In genomic region chr2:25310969-25311368, GRCm38 (mm10) we compare ENCODE assay signal across 21 mouse cellular contexts. TPM values are rescaled to one million over a fixed set of nuclear protein-coding genes. Genes with fewer than 3 reads are reported as not detected.
DNase-seq lines count a peak whose midpoint lies in the region; ATAC-seq lines count a peak whose summit lies in the region.
"Had no signal": no experiment of that assay in that cellular context is flagged by ENCODE, and none has a peak within 500 bp of the region (broad histone marks: within the 10 kb centered on the region; RNA-seq: fewer than 3 reads in every experiment).

No protein-coding gene starts in this region.

- peaks cover 100% of the 10 kb centered on the region for H3K27me3 ChIP-seq in heart, embryonic 10.5 days (ENCODE audit: insufficient read depth, poor library complexity, severe bottlenecking)
- peaks cover 93% of the 10 kb centered on the region for H3K27me3 ChIP-seq in neural tube, embryonic 12.5 days (replicated peaks)

- H3K36me3 ChIP-seq in heart, embryonic 10.5 days: no peaks in the 10 kb centered on the region
- no peaks in the 10 kb centered on the region for H3K36me3 ChIP-seq in neural tube, embryonic 12.5 days
- H3K36me3 ChIP-seq: embryonic facial prominence, embryonic 13.5 days; forebrain, embryonic 12.5 days; heart, embryonic 15.5 days; limb, embryonic 13.5 days had no signal

- H3K4me1 ChIP-seq in heart, embryonic 10.5 days: 0 out of 2 replicates have a peak, but pooled peaks cover 3% of the 10 kb centered on the region
- H3K4me1 ChIP-seq in neural tube, embryonic 12.5 days: no peaks in the 10 kb centered on the region
- H3K4me1 ChIP-seq: embryonic facial prominence, embryonic 13.5 days; forebrain, embryonic 12.5 days; heart, embryonic 15.5 days; hindbrain, embryonic 15.5 days; limb, embryonic 13.5 days; neural tube, embryonic 13.5 days had no signal

- 0 out of 2 replicates have a peak overlapping the region, but pooled peaks have one; percentile 10 for H3K4me3 ChIP-seq in heart, embryonic 10.5 days
- H3K4me3 ChIP-seq in neural tube, embryonic 12.5 days: peak overlapping the region; percentile 11; the same call in 1 of the 2 replicates
- H3K4me3 ChIP-seq: embryonic facial prominence, embryonic 13.5 days; forebrain, embryonic 12.5 days; gastrocnemius, adult 2 months; heart, embryonic 15.5 days; hindbrain, embryonic 15.5 days; limb, embryonic 13.5 days; neural tube, embryonic 13.5 days had no signal

- intact Hi-C loops in heart, postnatal 14 days (cut with DNase I): no loop called here

- no peak overlapping the region for H3K27ac ChIP-seq in heart, embryonic 10.5 days
- no peak overlapping the region for H3K27ac ChIP-seq in neural tube, embryonic 12.5 days
- H3K27ac ChIP-seq: embryonic facial prominence, embryonic 13.5 days; forebrain, embryonic 12.5 days; gastrocnemius, adult 2 months; heart, embryonic 15.5 days; hindbrain, embryonic 15.5 days; limb, embryonic 13.5 days; neural tube, embryonic 13.5 days had no signal

- WGBS in heart, embryonic 10.5 days: 3% methylated on average over 22 of the region's 22 CpGs
- WGBS in neural tube, embryonic 12.5 days: 1% methylated on average over 22 of the region's 22 CpGs

- H3K9me3 ChIP-seq in heart, embryonic 10.5 days: no peaks in the 10 kb centered on the region
- no peaks in the 10 kb centered on the region for H3K9me3 ChIP-seq in neural tube, embryonic 12.5 days
- H3K9me3 ChIP-seq: embryonic facial prominence, embryonic 13.5 days; forebrain, embryonic 12.5 days; heart, embryonic 15.5 days; hindbrain, embryonic 15.5 days; limb, embryonic 13.5 days; neural tube, embryonic 13.5 days had no signal

- no peak for DNase-seq in heart, embryonic 10.5 days (ENCODE audit: low spot score)
- no peak for DNase-seq in heart, postnatal 14 days
- DNase-seq in neural tube, embryonic 10.5 days (ENCODE audit: extremely low spot score, low spot score): no peak
- no peak for DNase-seq in frontal cortex, postnatal 25 days (ENCODE audit: low spot score in 2 of 2)
- no peak for DNase-seq in right cerebral cortex, postnatal 36 days (ENCODE audit: low spot score in 2 of 2)
- DNase-seq: adrenal gland, postnatal 10 days; gastrocnemius, adult 2 months; kidney, postnatal 4 days; liver, postnatal 0 days; thymus, postnatal 36 days had no signal

- no peak overlapping the region for H3K4me2 ChIP-seq in neural tube, embryonic 12.5 days (replicated peaks)
- H3K4me2 ChIP-seq: embryonic facial prominence, embryonic 13.5 days; forebrain, embryonic 12.5 days; heart, embryonic 15.5 days; hindbrain, embryonic 15.5 days; limb, embryonic 13.5 days; neural tube, embryonic 13.5 days had no signal

- no peak overlapping the region for H3K9ac ChIP-seq in neural tube, embryonic 12.5 days
- H3K9ac ChIP-seq: embryonic facial prominence, embryonic 13.5 days; forebrain, embryonic 12.5 days; heart, embryonic 15.5 days; hindbrain, embryonic 15.5 days; limb, embryonic 13.5 days; liver, postnatal 0 days; neural tube, embryonic 13.5 days had no signal

- no peak for ATAC-seq in neural tube, embryonic 12.5 days (ENCODE audit: low FRiP score, low read depth)
- ATAC-seq in granulocyte monocyte progenitor cell, adult 5-6 weeks (replicated peaks; ENCODE audit: poor library complexity, severe bottlenecking): peak; percentile 35; the same call in 1 of the 2 replicates
- ATAC-seq: CD4-positive, CD25-positive, alpha-beta regulatory T cell, adult 4 months; liver, postnatal 0 days had no signal

RNA-seq across cellular contexts. Expression of gene Grin1, which starts 8.0 kb away (rescaled TPM):
- 0.93 TPM in 1 of 2 replicates, not detected in the other for polyA plus RNA-seq in heart, embryonic 10.5 days (2016; fragmentation: Nextera tagmentation; extraction: Ambion mirVana)
- total RNA-seq in heart, postnatal 14 days (2021): not detected
- polyA plus RNA-seq in neural tube, embryonic 12.5 days (2016; fragmentation: Nextera tagmentation; extraction: Ambion mirVana): 8.1 and 11.3 TPM in 2 replicates
- not detected in 2 replicates for total RNA-seq in granulocyte monocyte progenitor cell, adult 5-6 weeks (2014; fragmentation: Nextera tagmentation)
- not detected in 2 replicates for total RNA-seq in granulocyte monocyte progenitor cell, adult 5-6 weeks (2017)
- total RNA-seq: gastrocnemius, adult 2 months; megakaryocyte-erythroid progenitor cell, adult 5-6 weeks had no signal
- polyA plus RNA-seq: CD4-positive, CD25-positive, alpha-beta regulatory T cell, adult 4 months; liver, postnatal 0 days had no signal

RNA-seq across cellular contexts. Expression of gene Man1b1, which starts 21.2 kb away (rescaled TPM):
- polyA plus RNA-seq in heart, embryonic 10.5 days (2016; fragmentation: Nextera tagmentation; extraction: Ambion mirVana): 31.7 and 52.3 TPM in 2 replicates
- 10 to 100 TPM; 22.1 to 22.2 TPM for total RNA-seq in heart, postnatal 14 days (2021)
- 70.3 and 71.7 TPM in 2 replicates for polyA plus RNA-seq in neural tube, embryonic 12.5 days (2016; fragmentation: Nextera tagmentation; extraction: Ambion mirVana)
- 36.5 and 37.2 TPM in 2 replicates for total RNA-seq in granulocyte monocyte progenitor cell, adult 5-6 weeks (2014; fragmentation: Nextera tagmentation)
- 34.1 and 38.6 TPM in 2 replicates for total RNA-seq in granulocyte monocyte progenitor cell, adult 5-6 weeks (2017)

RNA-seq across cellular contexts. Expression of gene Lrrc26, which starts 21.3 kb away (rescaled TPM):
- polyA plus RNA-seq in heart, embryonic 10.5 days (2016; fragmentation: Nextera tagmentation; extraction: Ambion mirVana): not detected in 2 replicates
- under 1 TPM in 1 of 2 experiments, not detected in 1; 0.55 TPM for total RNA-seq in heart, postnatal 14 days (2021)
- not detected in 2 replicates for polyA plus RNA-seq in neural tube, embryonic 12.5 days (2016; fragmentation: Nextera tagmentation; extraction: Ambion mirVana)
- not detected in 2 replicates for total RNA-seq in granulocyte monocyte progenitor cell, adult 5-6 weeks (2014; fragmentation: Nextera tagmentation)
- not detected in 2 replicates for total RNA-seq in granulocyte monocyte progenitor cell, adult 5-6 weeks (2017)
- total RNA-seq: adrenal gland, postnatal 10 days; gastrocnemius, adult 2 months; left cerebral cortex, adult 18-20 months; megakaryocyte-erythroid progenitor cell, adult 5-6 weeks had no signal
- polyA plus RNA-seq: CD4-positive, CD25-positive, alpha-beta regulatory T cell, adult 4 months; forebrain, embryonic 12.5 days; hindbrain, embryonic 15.5 days; limb, embryonic 13.5 days; liver, postnatal 0 days; neural tube, embryonic 13.5 days had no signal

RNA-seq across cellular contexts. Expression of gene Tmem210, which starts 23.0 kb away (rescaled TPM):
- polyA plus RNA-seq in heart, embryonic 10.5 days (2016; fragmentation: Nextera tagmentation; extraction: Ambion mirVana): not detected in 2 replicates
- total RNA-seq in heart, postnatal 14 days (2021): not detected
- not detected in 2 replicates for polyA plus RNA-seq in neural tube, embryonic 12.5 days (2016; fragmentation: Nextera tagmentation; extraction: Ambion mirVana)
- total RNA-seq in granulocyte monocyte progenitor cell, adult 5-6 weeks (2014; fragmentation: Nextera tagmentation): not detected in 2 replicates
- total RNA-seq in granulocyte monocyte progenitor cell, adult 5-6 weeks (2017): not detected in 2 replicates
- total RNA-seq: adrenal gland, postnatal 10 days; gastrocnemius, adult 2 months; left cerebral cortex, adult 18-20 months; megakaryocyte-erythroid progenitor cell, adult 5-6 weeks had no signal
- polyA plus RNA-seq: CD4-positive, CD25-positive, alpha-beta regulatory T cell, adult 4 months; embryonic facial prominence, embryonic 13.5 days; forebrain, embryonic 12.5 days; heart, embryonic 15.5 days; hindbrain, embryonic 15.5 days; limb, embryonic 13.5 days; liver, postnatal 0 days; neural tube, embryonic 13.5 days had no signal

RNA-seq across cellular contexts. Expression of gene Anapc2, which starts 38.7 kb away (rescaled TPM):
- polyA plus RNA-seq in heart, embryonic 10.5 days (2016; fragmentation: Nextera tagmentation; extraction: Ambion mirVana): 101 and 113 TPM in 2 replicates
- total RNA-seq in heart, postnatal 14 days (2021): 10 to 100 TPM; 44.0 to 44.1 TPM
- polyA plus RNA-seq in neural tube, embryonic 12.5 days (2016; fragmentation: Nextera tagmentation; extraction: Ambion mirVana): 142 and 144 TPM in 2 replicates
- total RNA-seq in granulocyte monocyte progenitor cell, adult 5-6 weeks (2014; fragmentation: Nextera tagmentation): 34.7 and 46.0 TPM in 2 replicates
- 17.8 and 35.7 TPM in 2 replicates for total RNA-seq in granulocyte monocyte progenitor cell, adult 5-6 weeks (2017)
